Mouse (Mus musculus) limb, embryonic 11.5 days (tissue): ENCODE results near the gene Zfp652. TPM values are rescaled to one million over a fixed set of nuclear protein-coding genes. Genes with fewer than 3 reads are reported as not detected.

Source experiments
- ATAC-seq: fragments of 200-750 bp; cut with Nextera tagmentation; 2 replicates; pipeline ENCODE4 v1.8.0; 2017; ENCODE audit warnings: low read depth; ENCODE audit not compliant: insufficient number of reproducible peaks, low FRiP score, low TSS enrichment
- DNase-seq: peaks from one replicate; pipeline ENCODE4 v3.0.0-alpha.2; 2015; ENCODE audit warnings: low spot score
- H3K27ac ChIP-seq: fragments of 300-500 bp; sonication (generic); replicated peaks from 2 replicates; pipeline ENCODE4 v1.5.1; 2014; ENCODE audit warnings: low read depth, mild to moderate bottlenecking, low read length
- H3K27me3 ChIP-seq: fragments of 300-500 bp; sonication (generic); 2 replicates; pipeline ENCODE4 v1.6.1; 2014; ENCODE audit warnings: mild to moderate bottlenecking, low read length, mixed read lengths; ENCODE audit not compliant: control insufficient read depth, insufficient read depth
- H3K36me3 ChIP-seq: fragments of 300-500 bp; sonication (generic); 2 replicates; pipeline ENCODE4 v1.6.1; 2014; ENCODE audit warnings: mild to moderate bottlenecking, low read length, moderate library complexity, mixed read lengths; ENCODE audit not compliant: control insufficient read depth, insufficient read depth
- H3K4me1 ChIP-seq: fragments of 300-500 bp; sonication (generic); 2 replicates; pipeline ENCODE4 v1.6.1; 2014; ENCODE audit warnings: low read length, mixed read lengths; ENCODE audit not compliant: control insufficient read depth, insufficient read depth
- H3K4me2 ChIP-seq: fragments of 300-500 bp; sonication (generic); 2 replicates; pipeline ENCODE4 v1.6.1; 2014; ENCODE audit warnings: low read depth, mild to moderate bottlenecking, moderate library complexity; ENCODE audit not compliant: severe bottlenecking
- H3K4me3 ChIP-seq: fragments of 300-500 bp; sonication (generic); 2 replicates; pipeline ENCODE4 v1.5.1; 2014; ENCODE audit warnings: low read depth, low read length
- H3K9ac ChIP-seq: fragments of 300-500 bp; sonication (generic); 2 replicates; pipeline ENCODE4 v1.6.1; 2014; ENCODE audit warnings: mild to moderate bottlenecking, low read length
- H3K9me3 ChIP-seq: fragments of 300-500 bp; sonication (generic); 2 replicates; pipeline ENCODE4 v1.6.1; 2016; ENCODE audit warnings: low read length; ENCODE audit not compliant: control insufficient read depth
- WGBS: fragments of 180-500 bp; shearing (Covaris S2); extraction: QIAGEN DNeasy Blood & Tissue Kit; methylation state at CpG from one replicate; pipeline ENCODE4 v1.1.7; 2014; 5-methylcytosine and 5-hydroxymethylcytosine counted together
- polyA plus RNA-seq: library from polyadenylated mRNA; unstranded; fragments of >200 nt; fragmentation: Nextera tagmentation; extraction: Ambion mirVana; gene quantifications from 2 replicates; pipeline ENCODE4 v1.2.1, GENCODE M21; 2014

The Zfp652 gene
- polyA plus RNA-seq, 1 experiment from 2014 or later, result 11.7 TPM

DNA sequence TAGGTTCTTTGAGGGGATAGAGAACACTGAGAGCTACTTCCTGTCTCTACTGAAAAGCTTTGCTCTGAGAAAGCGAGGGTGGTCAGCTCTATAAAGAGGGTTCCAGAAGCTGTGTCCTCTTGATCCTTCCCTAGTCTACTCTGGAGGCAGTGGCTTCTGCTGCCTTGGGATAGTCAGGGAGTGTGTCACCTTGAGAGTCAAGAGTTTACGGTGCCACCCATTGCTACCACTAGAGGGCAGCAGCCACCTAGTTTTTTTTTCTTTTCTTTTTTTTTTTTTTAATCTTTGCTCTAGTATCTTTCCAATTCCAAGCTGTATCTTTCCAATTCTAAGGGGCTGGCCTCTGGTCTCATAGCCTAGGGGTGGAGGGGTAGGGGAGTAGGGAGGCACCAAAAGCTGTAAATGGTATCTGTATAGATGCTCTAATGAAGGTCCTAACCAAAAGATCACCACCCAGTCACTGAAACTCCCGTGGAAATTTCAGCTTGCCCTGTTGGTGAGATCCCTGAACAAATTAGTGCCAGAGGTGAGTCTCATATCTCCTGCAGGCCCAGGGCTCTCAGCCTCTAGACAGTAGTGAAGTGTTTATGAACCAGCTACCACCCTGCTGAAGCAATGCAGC lies 115.1 kb downstream of the Zfp652 start:
- no peak overlapping the region for H3K4me2 ChIP-seq
- 18% methylated on average over 3 of the region's 3 CpGs for WGBS
- ATAC-seq (no peak), DNase-seq (peak; percentile 80)
- H3K4me1 ChIP-seq, result peaks cover 6% of the 10 kb centered on the region; the same call in 1 of the 2 replicates
- no peaks in the 10 kb centered on the region for H3K36me3 ChIP-seq
- H3K9me3 ChIP-seq, result no peaks in the 10 kb centered on the region
- H3K9ac ChIP-seq, result no peak overlapping the region
- H3K4me3 ChIP-seq, result no peak overlapping the region
- no peak overlapping the region for H3K27ac ChIP-seq
- peaks cover 73% of the 10 kb centered on the region for H3K27me3 ChIP-seq

- WGBS, result 79% methylated on average over 11 of the region's 11 CpGs
- Histone ChIP-seq H3K9ac (no peak overlapping the region), H3K27ac (no peak overlapping the region), H3K4me1 (peaks cover 6% of the 10 kb centered on the region; the same call in 1 of the 2 replicates), H3K4me2 (no peak overlapping the region), H3K36me3 (no peaks in the 10 kb centered on the region), H3K9me3 (no peaks in the 10 kb centered on the region), H3K27me3 (peaks cover 78% of the 10 kb centered on the region), H3K4me3 (no peak overlapping the region)
- no peak for DNase-seq
- no peak for ATAC-seq
Observed at GRCm38 (mm10) chr11:95828181-95828964, 115.9 kb downstream of the Zfp652 start.

GRCm38 (mm10) chr11:95829526-95830050 lies 117.1 kb downstream of the Zfp652 start:
- DNase-seq (no peak), ATAC-seq (no peak)
- Histone ChIP-seq H3K36me3 (no peaks in the 10 kb centered on the region), H3K4me3 (no peak overlapping the region), H3K9me3 (no peaks in the 10 kb centered on the region), H3K4me2 (no peak overlapping the region), H3K4me1 (peaks cover 14% of the 10 kb centered on the region), H3K27ac (no peak overlapping the region), H3K27me3 (peaks cover 88% of the 10 kb centered on the region), H3K9ac (no peak overlapping the region)
- 21% methylated on average over 4 of the region's 4 CpGs for WGBS

GRCm38 (mm10) chr11:95830411-95831275 lies 118.2 kb downstream of the Zfp652 start:
- peaks cover 12% of the 10 kb centered on the region for H3K4me1 ChIP-seq
- peak overlapping the region; percentile 36 for H3K4me2 ChIP-seq
- no peaks in the 10 kb centered on the region for H3K9me3 ChIP-seq
- DNase-seq (peak; percentile 52), ATAC-seq (no peak)
- H3K36me3 ChIP-seq, result no peaks in the 10 kb centered on the region
- peaks cover 91% of the 10 kb centered on the region for H3K27me3 ChIP-seq
- peak overlapping the region; percentile 20 for H3K4me3 ChIP-seq
- H3K27ac ChIP-seq, result no peak overlapping the region
- 4% methylated on average over 78 of the region's 80 CpGs for WGBS
- no peak overlapping the region; the same call in 1 of the 2 replicates for H3K9ac ChIP-seq

GRCm38 (mm10) chr11:95831276-95831619 lies 118.8 kb downstream of the Zfp652 start:
- H3K9ac ChIP-seq, result no peak overlapping the region
- peak overlapping the region; percentile 15; the same call in 1 of the 2 replicates for H3K4me3 ChIP-seq
- 6% methylated on average over 10 of the region's 10 CpGs for WGBS
- DNase-seq, result peak; percentile 50
- peaks cover 94% of the 10 kb centered on the region for H3K27me3 ChIP-seq
- no peaks in the 10 kb centered on the region for H3K36me3 ChIP-seq
- peaks cover 12% of the 10 kb centered on the region for H3K4me1 ChIP-seq
- no peaks in the 10 kb centered on the region for H3K9me3 ChIP-seq
- no peak overlapping the region for H3K27ac ChIP-seq
- H3K4me2 ChIP-seq, result peak overlapping the region; percentile 36
- ATAC-seq, result no peak

DNA sequence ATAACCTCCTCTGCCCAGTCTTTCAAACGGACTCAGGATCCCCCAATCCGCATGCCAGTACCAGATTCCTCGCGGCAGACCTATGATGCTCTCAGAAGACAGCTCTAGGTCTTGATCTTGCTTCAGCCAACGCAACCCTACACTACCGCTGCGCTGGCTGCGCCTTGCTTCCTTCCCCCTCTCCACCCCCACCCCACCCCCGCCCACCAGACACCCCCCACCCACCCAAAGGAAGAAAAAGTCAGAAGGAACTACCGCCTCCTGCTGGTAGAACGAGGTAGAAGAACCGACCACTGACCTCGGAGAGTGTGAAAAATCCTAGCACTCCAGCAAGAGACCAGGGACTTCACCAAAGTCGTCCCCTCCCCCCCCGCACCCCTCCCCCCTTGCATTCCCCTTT lies 119.2 kb downstream of the Zfp652 start:
- DNase-seq (peak; percentile 54), ATAC-seq (no peak)
- H3K9ac ChIP-seq, result no peak overlapping the region
- no peaks in the 10 kb centered on the region for H3K36me3 ChIP-seq
- H3K27me3 ChIP-seq, result peaks cover 90% of the 10 kb centered on the region
- no peak overlapping the region for H3K4me2 ChIP-seq
- no peak overlapping the region for H3K4me3 ChIP-seq
- no peaks in the 10 kb centered on the region for H3K9me3 ChIP-seq
- 2% methylated on average over 15 of the region's 15 CpGs for WGBS
- H3K27ac ChIP-seq, result no peak overlapping the region
- peaks cover 12% of the 10 kb centered on the region for H3K4me1 ChIP-seq

GRCm38 (mm10) chr11:95832129-95833005 lies 119.9 kb downstream of the Zfp652 start:
- ATAC-seq, result no peak
- peaks cover 12% of the 10 kb centered on the region for H3K4me1 ChIP-seq
- WGBS, result 36% methylated on average over 18 of the region's 18 CpGs

More at GRCm38 (mm10) chr11:95832129-95833005, 119.9 kb downstream of the Zfp652 start:
- no peak overlapping the region for H3K4me2 ChIP-seq
- no peak overlapping the region for H3K4me3 ChIP-seq
- H3K27ac ChIP-seq, result no peak overlapping the region
- peak; percentile 29 for DNase-seq
- H3K9me3 ChIP-seq, result no peaks in the 10 kb centered on the region
- no peaks in the 10 kb centered on the region for H3K36me3 ChIP-seq
- H3K9ac ChIP-seq, result no peak overlapping the region
- H3K27me3 ChIP-seq, result peaks cover 84% of the 10 kb centered on the region
